Mouse (Mus musculus) adrenal gland, postnatal 14 days (tissue): ENCODE results near the gene Pofut1. TPM values are rescaled to one million over a fixed set of nuclear protein-coding genes. Genes with fewer than 3 reads are reported as not detected.

ENCODE experiments used
- DNase-seq: peaks from one replicate; pipeline ENCODE4 v3.0.0; 2021; ENCODE audit warnings: mixed read lengths
- total RNA-seq: library from RNA; stranded (reverse); gene quantifications from 2 replicates; pipeline ENCODE4 v1.2.3, GENCODE M21; 2021

Gene Pofut1
- total RNA-seq, 1 experiment from 2014 or later, result 32.2 TPM

- peak; percentile 95 for DNase-seq
Measured at GRCm38 (mm10) chr2:153290938-153291928, 49.9 kb downstream of the Pofut1 start, which contains the start of gene Kif3b. Gene Kif3b (plus strand): TSS chr2:153291413.

- DNase-seq, result peak; percentile 63
Measured at GRCm38 (mm10) chr2:153292305-153292861, 51.0 kb downstream of the Pofut1 start.

- DNase-seq, result no peak
Measured at GRCm38 (mm10) chr2:153295196-153295595, 53.9 kb downstream of the Pofut1 start.

GRCm38 (mm10) chr2:153297771-153298170, 56.4 kb downstream of the Pofut1 start:
- DNase-seq, result no peak

- DNase-seq, result no peak
Measured at GRCm38 (mm10) chr2:153298460-153298859, 57.1 kb downstream of the Pofut1 start.

GRCm38 (mm10) chr2:153298863-153299262, 57.5 kb downstream of the Pofut1 start:
- DNase-seq, result peak; percentile 42

- DNase-seq, result no peak
Measured at GRCm38 (mm10) chr2:153301123-153301522, 59.8 kb downstream of the Pofut1 start.

- peak; percentile 87 for DNase-seq
Measured at GRCm38 (mm10) chr2:153305240-153305639, 63.9 kb downstream of the Pofut1 start.

- DNase-seq, result peak; percentile 14
Measured at GRCm38 (mm10) chr2:153308586-153308985, 67.3 kb downstream of the Pofut1 start.

- no peak for DNase-seq
Measured at GRCm38 (mm10) chr2:153309106-153309505, 67.8 kb downstream of the Pofut1 start.

- peak; percentile 16 for DNase-seq
Measured at GRCm38 (mm10) chr2:153310228-153310627, 68.9 kb downstream of the Pofut1 start.

GRCm38 (mm10) chr2:153312884-153313283, 71.6 kb downstream of the Pofut1 start:
- no peak for DNase-seq

- DNase-seq, result no peak
Measured at GRCm38 (mm10) chr2:153318408-153318807, 77.1 kb downstream of the Pofut1 start.

GRCm38 (mm10) chr2:153319036-153319643, 77.8 kb downstream of the Pofut1 start:
- no peak for DNase-seq

Other genes starting within 250 kb of the Pofut1 start
- 112 and 124 TPM in 2 replicates for gene Pdrg1, start 226.1 kb upstream of the Pofut1 start, total RNA-seq
- gene Xkr7, start 209.7 kb upstream of the Pofut1 start, total RNA-seq, result 0.93 and 1.3 TPM in 2 replicates
- gene Ccm2l, start 175.6 kb upstream of the Pofut1 start, total RNA-seq, result 15.3 and 21.3 TPM in 2 replicates
- gene Hck, start 133.1 kb upstream of the Pofut1 start, total RNA-seq, result 2.0 and 2.9 TPM in 2 replicates
- 96.0 and 104 TPM in 2 replicates for gene Tm9sf4, start 80.2 kb upstream of the Pofut1 start, total RNA-seq
- gene Tspyl3, start 16.1 kb upstream of the Pofut1 start, total RNA-seq, result 3.2 and 4.7 TPM in 2 replicates
- 9.3 and 10.6 TPM in 2 replicates for gene Plagl2, start 107 bp upstream of the Pofut1 start, total RNA-seq
- gene Kif3b, start 49.9 kb downstream of the Pofut1 start, total RNA-seq, result 22.5 and 24.4 TPM in 2 replicates
- gene Asxl1, start 104.3 kb downstream of the Pofut1 start, total RNA-seq, result 24.8 and 29.8 TPM in 2 replicates